Mouse (Mus musculus): ENCODE measurements at regions not wholly inside any gene's neighbourhood (a gene's known extent, or its start where the extent isn't known, plus 50 kb on each side); places are given as distances from the start of the nearest gene placed in this dataset.

GRCm38 (mm10) chr3:50932397-50933089 is 291.7 kb upstream of the Noct start:
- no peak for DNase-seq (ENCODE audit: low spot score)

GRCm38 (mm10) chr3:50933090-50933443 is 291.2 kb upstream of the Noct start:
- no peak for DNase-seq (ENCODE audit: low spot score)

- no peak for DNase-seq (ENCODE audit: low spot score)
Observed at GRCm38 (mm10) chr3:50939602-50940001, 284.6 kb upstream of the Noct start.

GRCm38 (mm10) chr3:50940656-50941055 is 283.6 kb upstream of the Noct start:
- no peak for DNase-seq (ENCODE audit: low spot score)

GRCm38 (mm10) chr3:50953456-50953855 is 270.8 kb upstream of the Noct start:
- no peak for DNase-seq (ENCODE audit: low spot score)

- DNase-seq (ENCODE audit: low spot score), result no peak
Observed at GRCm38 (mm10) chr3:50970386-50970785, 253.9 kb upstream of the Noct start.

- no peak for DNase-seq (ENCODE audit: low spot score)
Observed at GRCm38 (mm10) chr3:50973081-50973480, 251.2 kb upstream of the Noct start.

GRCm38 (mm10) chr3:50976141-50976780 is 248.0 kb upstream of the Noct start:
- DNase-seq (ENCODE audit: low spot score), result no peak

- no peak for DNase-seq (ENCODE audit: low spot score)
Observed at GRCm38 (mm10) chr3:50976818-50977217, 247.4 kb upstream of the Noct start.

- no peak for DNase-seq (ENCODE audit: low spot score)
Observed at GRCm38 (mm10) chr3:50978636-50979035, 245.6 kb upstream of the Noct start.

GRCm38 (mm10) chr3:50979592-50979991 is 244.7 kb upstream of the Noct start:
- DNase-seq (ENCODE audit: low spot score), result no peak

GRCm38 (mm10) chr3:50981751-50982150 is 242.5 kb upstream of the Noct start:
- no peak for DNase-seq (ENCODE audit: low spot score)

- no peak for DNase-seq (ENCODE audit: low spot score)
Observed at GRCm38 (mm10) chr3:50982649-50983048, 241.6 kb upstream of the Noct start.

- no peak for DNase-seq (ENCODE audit: low spot score)
Observed at GRCm38 (mm10) chr3:50983126-50983525, 241.1 kb upstream of the Noct start.

- DNase-seq (ENCODE audit: low spot score), result no peak
Observed at GRCm38 (mm10) chr3:50983962-50984765, 240.1 kb upstream of the Noct start.

GRCm38 (mm10) chr3:50987821-50988220 is 236.4 kb upstream of the Noct start:
- no peak for DNase-seq (ENCODE audit: low spot score)

- no peak for DNase-seq (ENCODE audit: low spot score)
Observed at GRCm38 (mm10) chr3:50990810-50991209, 233.4 kb upstream of the Noct start.

GRCm38 (mm10) chr3:50992581-50993313 is 231.5 kb upstream of the Noct start:
- DNase-seq (ENCODE audit: low spot score), result no peak

GRCm38 (mm10) chr3:50999745-51000144 is 224.5 kb upstream of the Noct start:
- no peak for DNase-seq (ENCODE audit: low spot score)

GRCm38 (mm10) chr3:51000938-51001337 is 223.3 kb upstream of the Noct start:
- DNase-seq (ENCODE audit: low spot score), result no peak

GRCm38 (mm10) chr3:51002662-51003061 is 221.6 kb upstream of the Noct start:
- DNase-seq (ENCODE audit: low spot score), result no peak

Measured in thymus, postnatal 0 days (tissue).